Mouse (Mus musculus): Measurements from ENCODE around the gene Nab1.
A peak's percentile ranks its signal among the peaks of the same experiment; 100 is the strongest.

The Nab1 gene

GRCm38 (mm10) chr1:52470811-52471489, 29.5 kb downstream of the Nab1 start:
- DNase-seq = no peak

GRCm38 (mm10) chr1:52470326-52470725, 30.2 kb downstream of the Nab1 start:
- DNase-seq = no peak

- DNase-seq = no peak
Measured at GRCm38 (mm10) chr1:52466518-52467120, 33.9 kb downstream of the Nab1 start.

- no peak for DNase-seq
Measured at GRCm38 (mm10) chr1:52465830-52466229, 34.6 kb downstream of the Nab1 start.

DNA sequence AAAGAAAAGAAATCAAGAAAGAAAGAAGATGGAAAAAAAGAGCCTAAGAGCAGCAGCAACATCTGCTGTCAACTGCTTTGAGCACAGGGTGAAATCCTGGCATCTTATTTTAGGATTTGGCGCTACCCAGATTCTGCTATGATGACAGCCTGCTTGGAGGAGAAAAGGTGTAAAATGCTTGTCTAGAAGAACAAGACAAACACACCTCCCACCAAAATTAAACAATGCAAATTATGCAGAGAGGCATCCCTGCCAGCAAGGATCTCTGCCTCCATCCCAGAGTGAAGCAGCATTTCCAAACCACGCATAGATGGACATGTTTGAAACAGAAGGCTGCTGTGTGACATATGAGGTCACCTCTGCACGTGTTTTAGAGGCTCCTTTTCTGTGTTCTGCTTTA, 35.2 kb downstream of the Nab1 start:
- no peak for DNase-seq

DNA sequence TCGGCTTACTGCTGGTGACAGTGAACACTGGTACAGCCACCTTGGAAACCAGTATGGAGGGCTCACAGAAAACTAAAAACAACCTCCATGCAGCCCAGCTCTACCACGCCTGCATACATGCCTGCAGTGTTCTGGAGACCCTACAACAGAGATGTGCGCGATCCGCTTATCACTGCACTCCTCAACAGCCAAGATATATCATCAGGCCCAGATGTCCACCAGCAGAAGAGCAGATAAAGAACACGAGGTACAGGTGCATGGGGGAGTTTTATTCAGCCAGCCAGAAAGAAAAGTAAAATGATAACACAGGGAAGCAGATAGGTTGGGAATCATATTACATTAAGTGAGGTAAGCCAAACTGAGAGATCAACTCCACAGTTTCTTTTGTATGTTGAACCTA, 37.2 kb downstream of the Nab1 start:
- no peak for DNase-seq

DNA sequence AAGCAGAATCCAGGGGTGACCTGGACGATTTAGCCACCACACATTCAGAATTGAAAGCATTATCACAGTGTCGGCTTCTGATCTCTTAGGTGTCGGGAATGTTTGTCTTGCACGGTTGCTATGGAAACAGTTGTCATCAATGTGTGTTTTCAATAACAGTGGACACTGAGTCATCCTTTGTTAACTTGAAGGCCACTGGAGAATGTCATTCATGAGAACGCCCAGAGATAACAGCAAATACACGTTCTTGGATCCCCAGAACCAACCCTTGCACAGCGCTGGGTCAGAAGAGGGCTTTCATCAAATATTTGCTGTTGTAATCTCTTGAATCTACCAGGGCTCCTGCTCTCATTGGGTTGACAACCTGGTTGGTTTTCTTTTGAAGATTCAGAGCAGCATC, 43.9 kb downstream of the Nab1 start:
- DNase-seq = no peak

GRCm38 (mm10) chr1:52454509-52455001, 45.9 kb downstream of the Nab1 start:
- peak; percentile 3 for DNase-seq

- no peak for DNase-seq
Measured at GRCm38 (mm10) chr1:52451360-52451759, 49.1 kb downstream of the Nab1 start.

DNA sequence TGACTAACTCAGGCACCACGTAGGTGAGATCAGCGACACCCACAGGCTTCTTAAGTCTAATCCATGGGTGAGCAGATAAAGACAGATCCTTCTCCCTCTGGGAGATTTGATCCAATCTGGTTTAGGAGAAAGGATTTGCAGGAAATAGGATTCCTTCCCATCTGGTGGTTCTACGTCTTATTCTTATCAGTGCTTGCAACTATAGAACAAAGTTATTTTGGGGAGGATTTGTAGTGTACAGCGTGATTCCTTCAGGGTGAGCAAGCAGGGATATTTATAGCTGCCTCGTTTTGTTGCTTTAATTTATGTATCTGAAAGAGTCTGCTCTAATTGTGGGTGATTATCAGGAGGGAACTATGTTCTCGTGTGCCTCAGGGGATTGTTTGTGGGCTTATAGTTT, 64.6 kb downstream of the Nab1 start:
- DNase-seq = no peak

DNA sequence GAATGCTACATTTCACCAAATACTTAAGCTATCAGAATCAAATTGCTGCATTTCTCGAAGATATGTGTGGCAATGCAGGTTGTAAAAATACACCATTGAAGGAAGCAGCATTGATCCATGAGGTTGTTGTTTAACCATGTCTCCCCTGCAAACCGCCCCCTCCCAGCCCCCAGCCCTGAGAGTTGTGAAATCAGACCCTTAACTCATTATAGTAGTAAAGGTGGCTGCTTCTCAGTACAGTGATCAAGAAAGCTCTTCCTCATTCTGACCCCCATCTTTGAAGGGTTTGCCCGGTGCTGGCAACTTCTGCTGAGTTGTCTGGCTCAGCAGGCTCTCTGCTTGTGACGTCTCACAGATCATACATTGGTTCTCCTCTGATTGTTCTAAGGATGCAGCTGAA, 66.4 kb downstream of the Nab1 start:
- DNase-seq = no peak

DNA sequence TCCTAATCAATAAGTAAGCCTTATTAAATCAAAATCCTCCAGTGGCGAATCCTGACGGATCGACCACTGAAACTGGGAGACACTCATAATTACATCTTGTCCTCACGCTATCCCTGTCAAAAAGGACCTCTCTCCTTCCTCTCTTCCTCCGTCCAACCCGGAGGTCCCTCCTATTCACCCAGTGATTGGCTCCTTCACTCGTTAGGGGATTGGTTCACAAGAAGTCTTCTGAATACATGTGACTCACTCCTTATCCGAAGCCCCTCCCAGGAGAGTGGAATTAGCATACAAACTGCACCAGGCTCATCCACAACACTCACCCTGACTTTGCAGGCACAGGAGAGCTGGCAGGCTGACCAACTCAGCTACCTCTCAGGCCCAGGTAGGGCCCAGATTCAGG, 68.7 kb downstream of the Nab1 start:
- no peak for DNase-seq

GRCm38 (mm10) chr1:52430606-52431005, 69.9 kb downstream of the Nab1 start:
- DNase-seq = no peak

DNA sequence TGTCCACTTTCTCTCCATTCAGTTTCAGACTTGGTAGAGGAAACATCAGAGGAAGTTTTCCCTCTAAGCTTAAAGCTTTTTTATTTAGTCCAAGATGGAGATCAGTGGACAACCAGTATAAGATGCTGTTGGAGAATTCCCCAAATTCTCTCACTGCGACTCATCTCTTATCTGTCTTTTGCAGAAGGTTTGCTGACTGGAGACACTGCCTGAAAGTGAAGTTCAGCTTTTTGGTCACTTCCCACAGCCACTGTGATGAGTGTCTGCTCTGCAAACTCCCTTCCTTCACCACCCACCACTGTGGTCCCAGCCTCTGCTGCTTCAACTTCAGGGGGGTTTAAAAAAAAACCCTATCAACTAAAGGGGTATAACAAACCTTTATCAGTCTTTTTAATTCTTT, 70.4 kb downstream of the Nab1 start:
- DNase-seq = no peak

- DNase-seq = no peak
Measured at GRCm38 (mm10) chr1:52427841-52428464, 72.5 kb downstream of the Nab1 start.

- no peak for DNase-seq
Measured at GRCm38 (mm10) chr1:52423846-52424245, 76.6 kb downstream of the Nab1 start.

DNA sequence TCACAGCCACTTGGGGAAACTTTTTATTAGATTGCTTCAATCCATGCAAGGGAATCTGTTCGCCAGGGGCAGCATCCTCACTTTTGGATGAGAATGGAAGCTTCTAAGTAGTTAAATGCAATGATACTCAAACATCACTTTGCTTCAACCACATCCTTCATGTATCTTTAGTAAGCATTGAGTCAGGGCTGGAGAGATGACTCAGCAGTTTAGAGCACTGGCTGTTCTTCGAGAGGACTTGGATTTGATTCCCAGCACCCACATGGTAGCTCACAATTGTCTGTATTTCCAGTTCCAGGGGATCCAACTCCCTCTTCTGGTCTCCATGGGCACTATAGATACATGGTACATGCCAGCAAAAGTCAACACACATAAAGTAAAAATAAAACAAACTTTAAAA, 77.4 kb downstream of the Nab1 start:
- DNase-seq = no peak

DNA sequence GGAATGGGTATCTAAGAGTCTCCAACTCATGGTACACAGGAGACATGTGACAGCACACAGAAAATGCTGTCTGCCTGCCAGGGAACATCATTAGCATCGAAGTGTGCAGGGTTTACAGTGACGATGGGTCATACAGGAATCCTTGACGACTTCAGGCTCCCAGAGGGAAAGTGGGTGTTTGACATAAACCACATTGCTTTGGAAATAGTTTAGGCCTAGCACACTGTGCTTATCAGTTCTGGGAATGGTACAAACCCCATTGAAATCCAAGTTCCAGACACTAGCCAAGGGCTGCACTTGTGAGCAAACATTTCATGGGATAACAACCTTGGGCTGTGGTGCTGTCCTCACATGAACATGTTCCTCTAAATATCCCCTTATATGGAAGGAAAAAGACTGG, 78.3 kb downstream of the Nab1 start:
- no peak for DNase-seq

- no peak for DNase-seq
Measured at GRCm38 (mm10) chr1:52421623-52422022, 78.9 kb downstream of the Nab1 start.

GRCm38 (mm10) chr1:52419088-52419819, 81.2 kb downstream of the Nab1 start:
- DNase-seq = no peak
